Mouse (Mus musculus) adipocyte (in vitro differentiated cells): ENCODE results near the gene Rimbp3.
A peak's percentile ranks its signal among the peaks of the same experiment; 100 is the strongest.
"Not testable (repeated sequence)": the region's sequence is repeated elsewhere in the genome, so short reads cannot be mapped to it uniquely, and the experiment has no call there.

Experiments
- DNase-seq: peaks from one replicate; pipeline ENCODE4 v3.0.0-alpha.2; 2016; ENCODE audit warnings: low spot score

Gene Rimbp3

GRCm38 (mm10) chr16:17220127-17220733, 11.8 kb downstream of the Rimbp3 start:
- no peak for DNase-seq

DNA sequence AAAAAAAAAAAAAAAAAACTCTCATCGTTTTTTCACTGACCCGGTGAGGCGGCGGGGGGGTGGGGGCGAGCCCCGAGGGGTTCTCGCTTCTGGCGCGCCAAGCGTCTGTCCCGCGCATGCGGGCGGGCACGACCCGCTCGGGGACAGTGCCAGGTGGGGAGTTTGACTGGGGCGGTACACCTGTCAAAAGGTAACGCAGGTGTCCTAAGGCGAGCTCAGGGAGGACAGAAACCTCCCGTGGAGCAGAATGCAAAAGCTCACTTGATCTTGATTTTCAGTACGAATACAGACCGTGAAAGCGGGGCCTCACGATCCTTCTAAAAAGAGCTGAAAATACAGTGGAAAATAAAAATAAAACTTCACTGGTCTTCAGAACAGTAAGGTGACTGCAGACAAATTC, 13.8 kb downstream of the Rimbp3 start:
- peak; percentile 99 for DNase-seq

- DNase-seq: no peak
These were observed 17.2 kb downstream of the Rimbp3 start for GRCm38 (mm10) chr16:17225584-17225983.

DNA sequence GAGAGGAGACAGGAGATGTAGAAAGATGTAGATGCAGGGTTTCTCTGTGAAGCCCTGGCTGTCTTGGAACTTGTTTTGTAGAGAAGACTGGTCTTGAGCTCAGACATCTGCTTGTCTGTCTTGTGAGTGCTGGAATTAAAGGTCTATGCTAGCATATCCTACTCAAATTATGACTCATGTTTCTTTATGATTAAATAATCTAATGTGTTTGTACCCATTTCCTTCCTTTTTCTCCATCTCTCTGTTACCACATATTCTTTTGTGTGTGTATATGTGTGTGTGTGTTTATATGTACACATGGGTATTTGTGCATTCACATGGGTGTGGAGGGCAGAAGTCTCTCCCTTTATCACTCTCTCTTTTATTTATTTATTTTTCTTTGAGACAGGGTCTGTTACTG, 18.1 kb downstream of the Rimbp3 start:
- DNase-seq: no peak

GRCm38 (mm10) chr16:17231523-17231922, 23.1 kb downstream of the Rimbp3 start:
- not testable (repeated sequence) for DNase-seq

- peak; percentile 96 for DNase-seq
These were observed 24.6 kb downstream of the Rimbp3 start, which contains the start of gene Hic2 for GRCm38 (mm10) chr16:17232794-17233701. Gene Hic2 (plus strand): TSS chr16:17233572.

- DNase-seq: peak; percentile 54
These were observed 25.5 kb downstream of the Rimbp3 start for GRCm38 (mm10) chr16:17233702-17234498.

DNA sequence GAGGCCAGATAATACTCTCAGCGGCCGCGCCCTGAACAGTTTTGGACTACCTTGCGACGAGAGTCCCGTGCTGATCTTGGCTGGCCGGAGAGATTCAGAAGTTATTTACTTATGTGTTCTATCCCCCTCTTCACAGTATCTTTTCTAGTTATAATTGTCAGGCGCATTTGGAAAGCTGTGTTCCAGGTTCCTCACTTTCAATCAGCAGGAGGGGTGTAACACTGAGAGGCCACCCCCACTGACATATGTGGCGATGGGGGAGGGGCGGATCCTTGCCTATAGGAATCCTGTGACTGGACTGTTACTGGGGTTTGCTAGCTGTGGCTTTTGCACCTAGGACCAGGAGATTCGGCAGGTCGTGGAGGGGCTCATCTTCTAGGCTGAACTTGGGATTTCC, 26.1 kb downstream of the Rimbp3 start:
- DNase-seq: peak; percentile 43

DNA sequence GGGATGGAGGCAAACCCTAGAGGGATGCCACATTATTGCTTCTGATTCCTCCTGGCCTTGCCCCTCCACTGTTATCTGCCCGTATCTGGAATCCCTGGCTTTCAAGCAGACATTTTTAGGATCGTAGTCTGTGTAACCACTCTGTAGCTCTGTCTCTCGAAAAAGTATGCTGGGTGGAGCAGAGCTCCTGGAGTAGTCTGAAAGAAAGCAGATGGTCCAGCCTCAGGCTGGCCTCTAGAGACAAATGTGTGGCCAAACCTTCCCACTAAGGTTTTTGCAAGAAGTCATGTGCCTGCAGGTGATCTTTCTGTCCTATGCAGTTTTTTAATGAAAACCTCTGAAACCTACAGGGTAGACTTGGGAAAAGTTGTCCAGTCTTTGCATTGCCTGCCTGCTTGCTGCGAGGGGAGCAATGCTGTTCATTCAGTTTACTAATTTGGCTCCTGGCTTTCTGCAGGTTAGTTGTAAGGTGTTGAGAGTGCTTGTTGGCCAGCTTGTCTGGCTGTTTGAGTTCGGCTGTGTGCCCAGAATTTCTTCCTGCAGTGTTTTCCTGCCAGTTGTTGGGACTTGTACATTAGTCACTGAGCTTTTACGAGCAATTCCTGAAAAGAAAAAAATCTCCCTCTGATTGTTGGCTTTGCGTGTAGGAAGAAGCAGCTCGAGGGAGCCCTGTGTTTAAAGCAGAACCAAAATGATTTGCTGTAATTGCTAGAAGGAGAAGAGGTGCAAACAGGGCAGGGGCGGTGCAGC, 26.7 kb downstream of the Rimbp3 start:
- DNase-seq: peak; percentile 83

GRCm38 (mm10) chr16:17237634-17238033, 29.2 kb downstream of the Rimbp3 start:
- DNase-seq: no peak

GRCm38 (mm10) chr16:17239409-17239808, 31.0 kb downstream of the Rimbp3 start:
- DNase-seq: no peak

DNA sequence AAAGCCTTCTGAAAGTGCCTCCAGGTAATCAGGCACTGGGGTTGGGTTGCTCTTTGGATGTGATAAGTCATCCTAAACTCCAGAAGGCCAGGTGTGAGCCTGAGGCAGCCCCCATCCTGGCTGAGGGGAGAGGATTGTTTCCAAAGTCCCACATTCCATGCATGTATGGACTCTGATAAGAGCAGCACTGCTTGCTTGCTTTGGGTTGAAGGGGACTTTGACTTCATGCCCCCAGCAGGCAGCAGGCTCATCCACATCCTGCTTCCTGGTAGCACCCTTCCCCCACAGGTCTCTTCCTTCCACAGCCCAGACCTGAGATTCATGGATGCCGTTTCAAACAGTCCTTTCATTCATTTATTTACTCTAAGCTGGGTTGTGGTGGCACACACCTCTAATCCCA, 35.3 kb downstream of the Rimbp3 start:
- no peak for DNase-seq

DNA sequence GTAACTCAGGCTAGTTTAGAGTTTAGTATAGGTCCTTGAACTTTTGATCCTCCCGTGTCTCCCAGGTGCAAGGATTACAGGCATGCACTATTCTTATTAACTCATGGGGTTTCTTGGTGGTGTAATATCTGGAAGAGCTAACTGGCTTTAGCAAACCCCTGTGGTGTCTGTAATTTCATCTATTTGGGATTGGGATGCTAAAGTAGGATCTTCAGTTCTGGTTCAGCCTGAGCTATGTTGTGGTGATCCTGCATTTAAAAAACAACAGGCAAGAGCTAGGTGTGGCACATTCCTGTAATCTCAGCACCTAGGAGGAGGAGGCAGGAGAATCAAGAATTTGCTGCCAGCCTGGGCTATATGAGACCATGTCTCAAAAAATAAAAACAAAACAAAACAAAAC, 36.6 kb downstream of the Rimbp3 start:
- DNase-seq: no peak

DNA sequence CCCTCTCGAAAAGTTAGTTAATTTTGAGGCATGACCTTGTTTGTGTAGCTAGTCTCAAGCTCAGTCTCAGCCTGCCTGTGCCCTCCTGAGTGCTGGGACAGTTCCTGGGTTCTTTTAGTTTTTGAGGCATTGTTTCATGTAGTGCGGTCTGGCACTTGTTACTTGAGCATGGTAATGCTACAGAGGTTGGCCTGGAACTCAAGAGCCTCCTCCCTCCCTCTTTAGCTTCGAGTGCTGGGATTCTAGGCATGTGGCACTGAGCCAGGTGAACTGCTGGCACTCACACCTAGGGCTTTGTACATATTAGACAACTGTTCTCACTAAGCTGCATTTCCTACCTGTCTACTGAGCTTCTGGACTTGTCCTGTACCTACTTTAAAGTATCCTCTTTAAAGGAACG, 39.3 kb downstream of the Rimbp3 start:
- DNase-seq: no peak

DNA sequence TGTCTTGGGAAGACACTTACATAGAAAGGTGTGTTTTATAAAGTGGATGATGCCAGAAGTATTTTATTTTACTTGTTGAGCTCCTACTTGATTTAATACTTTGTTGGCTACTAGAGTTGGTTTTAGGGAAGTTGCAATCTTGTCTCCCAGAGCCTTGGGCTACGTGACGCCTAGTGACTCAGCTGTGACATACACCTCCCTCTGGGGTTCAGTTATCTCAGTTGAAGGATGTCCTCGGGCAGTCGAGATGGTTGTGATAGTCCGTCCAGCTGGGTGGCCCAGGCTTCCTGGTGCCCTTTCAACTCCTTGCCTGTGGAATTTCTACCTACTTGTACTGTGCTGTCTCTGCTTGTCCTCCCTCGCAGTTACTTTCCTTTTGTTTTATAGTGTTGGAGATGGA, 40.7 kb downstream of the Rimbp3 start:
- no peak for DNase-seq

DNA sequence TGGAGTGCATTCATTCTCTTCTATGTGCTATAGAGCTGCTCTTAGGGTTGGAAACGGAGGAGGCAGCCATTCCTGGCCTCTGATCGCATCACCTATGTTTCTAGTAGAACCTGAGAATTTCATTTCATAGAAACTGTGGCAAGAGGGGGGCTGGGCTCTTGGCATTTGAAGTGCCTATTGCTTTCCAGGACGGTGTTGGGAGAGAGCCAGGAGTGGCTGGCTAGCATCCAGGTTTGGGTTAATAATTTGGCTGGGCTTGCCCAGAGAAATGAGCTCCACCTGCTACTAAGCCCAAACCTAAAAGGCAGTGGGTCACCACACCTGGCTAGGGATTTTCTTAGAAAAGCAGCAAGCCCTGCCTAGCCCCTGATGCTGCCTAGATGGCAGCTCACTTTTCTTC, 43.1 kb downstream of the Rimbp3 start:
- DNase-seq: peak; percentile 71

DNA sequence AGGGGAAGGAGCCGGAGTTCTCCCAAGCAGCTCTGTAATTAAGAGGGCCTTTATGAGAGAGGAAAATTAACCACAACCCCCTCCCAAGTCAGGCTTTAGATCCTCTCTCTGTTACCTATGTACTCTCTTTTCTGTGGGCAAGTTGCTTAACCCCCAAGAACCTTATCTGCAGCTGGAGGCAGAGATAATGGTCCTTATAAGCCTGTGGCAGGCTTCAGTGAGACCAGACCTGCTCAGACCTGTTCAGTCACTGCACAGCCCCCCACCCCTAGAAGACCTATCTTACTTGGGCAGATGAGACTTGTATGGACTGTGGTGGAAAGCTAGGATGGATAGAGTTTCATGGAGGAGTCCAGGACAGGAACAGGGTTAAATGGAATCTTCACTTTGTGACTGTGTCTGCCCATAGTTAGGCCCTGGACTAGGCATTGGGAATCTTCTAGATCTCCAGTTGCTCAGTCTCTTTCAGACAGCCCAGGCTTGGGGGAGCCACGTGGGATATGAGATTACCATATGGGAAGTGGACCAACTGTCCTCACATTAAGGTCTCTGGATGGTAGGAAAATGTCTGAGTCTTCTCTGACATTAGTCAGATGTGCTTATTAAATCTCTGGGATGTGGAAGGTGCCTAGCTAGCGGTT, 43.8 kb downstream of the Rimbp3 start:
- DNase-seq: no peak

GRCm38 (mm10) chr16:17252841-17253240, 44.4 kb downstream of the Rimbp3 start:
- DNase-seq: no peak

DNA sequence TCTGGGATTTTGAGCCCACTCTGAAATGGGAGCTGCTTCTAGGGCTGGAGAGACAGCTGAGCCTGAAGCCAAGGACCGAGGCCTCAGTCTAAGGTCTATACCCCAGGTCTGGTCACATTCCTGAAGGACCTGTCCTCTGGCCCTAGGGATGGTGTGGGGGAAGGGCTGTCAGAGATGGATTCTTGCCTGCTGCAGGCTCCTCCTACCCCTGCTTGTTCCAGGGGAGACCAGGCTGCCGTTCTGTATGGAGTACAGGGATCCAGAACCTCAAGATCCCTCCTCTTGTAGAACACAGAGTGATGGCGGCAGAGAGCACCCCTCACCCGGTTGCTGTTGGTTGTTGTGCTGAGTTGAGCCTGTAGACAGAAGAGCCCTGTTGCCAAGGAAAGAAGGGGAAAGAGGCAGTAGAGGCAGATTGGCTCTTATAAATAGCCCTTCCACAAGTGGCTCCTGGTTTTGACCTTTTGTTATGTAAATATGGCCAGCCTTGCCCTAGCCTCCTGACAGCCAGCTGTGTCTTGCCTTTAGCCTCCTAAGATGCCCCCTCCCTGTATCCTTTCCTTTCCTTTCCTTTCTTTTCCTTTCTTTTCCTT, 45.7 kb downstream of the Rimbp3 start:
- DNase-seq: peak; percentile 72

- DNase-seq: no peak
These were observed 46.9 kb downstream of the Rimbp3 start for GRCm38 (mm10) chr16:17255270-17255669.

DNA sequence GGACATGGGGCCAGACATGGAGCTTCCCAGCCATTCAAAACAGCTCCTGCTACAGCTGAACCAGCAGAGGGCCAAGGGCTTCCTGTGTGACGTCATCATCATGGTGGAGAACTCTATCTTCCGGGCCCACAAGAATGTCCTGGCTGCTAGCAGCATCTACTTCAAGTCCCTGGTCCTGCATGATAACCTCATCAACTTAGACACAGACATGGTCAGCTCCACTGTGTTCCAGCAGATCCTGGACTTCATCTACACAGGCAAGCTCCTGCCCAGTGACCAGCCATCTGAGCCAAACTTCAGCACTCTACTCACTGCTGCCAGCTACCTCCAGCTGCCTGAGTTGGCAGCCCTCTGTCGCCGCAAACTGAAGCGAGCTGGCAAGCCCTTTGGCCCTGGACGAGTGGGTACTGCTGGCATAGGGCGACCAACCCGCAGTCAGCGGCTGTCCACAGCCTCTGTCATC, 49.0 kb downstream of the Rimbp3 start:
- peak; percentile 78 for DNase-seq
